Mouse (Mus musculus): Measurements from ENCODE around the gene Lpp. TPM values are rescaled to one million over a fixed set of nuclear protein-coding genes. Genes with fewer than 3 reads are reported as not detected.

The Lpp gene
- polyA plus RNA-seq, 1 experiment from 2014 or later = 4.8 TPM

DNA sequence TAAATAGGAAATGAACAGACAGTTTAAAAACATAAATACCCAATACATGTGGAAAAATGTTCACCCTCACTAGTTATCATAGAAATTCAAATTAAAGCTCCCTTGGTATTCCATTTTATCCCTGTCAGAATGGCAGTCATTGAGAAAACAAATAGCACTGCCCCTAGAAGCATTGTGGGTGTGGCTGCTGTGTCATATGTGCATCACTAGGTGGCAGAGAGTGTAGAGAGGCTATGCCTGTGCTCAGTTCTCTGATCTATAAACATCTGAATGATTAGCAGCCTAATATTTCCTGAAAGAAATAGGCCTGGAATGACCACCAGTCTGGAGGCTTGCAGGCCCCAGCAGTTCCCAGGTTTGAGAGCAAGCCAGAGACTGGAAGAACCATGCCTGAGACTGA, 490.7 kb downstream of the Lpp start:
- ATAC-seq (no peak), DNase-seq (ENCODE audit: low spot score) (no peak)
- no peak overlapping the region for H3K27ac ChIP-seq (ENCODE audit: low read depth, low read length)
- H3K4me2 ChIP-seq (ENCODE audit: low read length) = no peak overlapping the region
- H3K9me3 ChIP-seq (replicated peaks; ENCODE audit: control insufficient read depth, low read length) = no peaks in the 10 kb centered on the region
- H3K4me3 ChIP-seq (ENCODE audit: low read depth, low read length) = no peak overlapping the region
- no peaks in the 10 kb centered on the region for H3K27me3 ChIP-seq (replicated peaks; ENCODE audit: control insufficient read depth, insufficient read depth, low read length)
- H3K36me3 ChIP-seq (ENCODE audit: control insufficient read depth, insufficient read depth, low read length) = no peaks in the 10 kb centered on the region
- no peaks in the 10 kb centered on the region for H3K4me1 ChIP-seq (ENCODE audit: control insufficient read depth, insufficient read depth, low read length)
- no peak overlapping the region for H3K9ac ChIP-seq (ENCODE audit: low read length)

DNA sequence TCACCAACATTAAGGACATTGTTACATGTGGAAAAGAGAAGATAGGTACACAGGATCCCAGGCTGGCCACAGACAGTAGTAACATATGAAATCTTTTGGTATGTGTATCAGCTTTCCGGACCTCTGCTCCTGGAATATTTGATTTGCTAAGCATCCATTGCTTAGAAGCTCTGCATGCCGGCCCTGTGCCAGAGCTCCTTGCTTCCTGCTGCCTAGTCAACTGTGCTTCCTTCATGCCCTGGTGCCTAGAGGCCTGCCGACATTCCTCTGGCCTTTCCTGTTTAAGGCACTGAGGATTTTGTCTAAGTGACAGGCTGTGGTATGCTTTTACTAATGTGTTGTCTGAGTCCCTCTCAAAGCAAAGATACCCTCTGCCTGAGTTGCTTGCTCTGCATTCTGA, 493.0 kb downstream of the Lpp start:
- Histone ChIP-seq H3K9ac (ENCODE audit: low read length) (no peak overlapping the region), H3K4me2 (ENCODE audit: low read length) (no peak overlapping the region), H3K27ac (ENCODE audit: low read depth, low read length) (no peak overlapping the region), H3K36me3 (ENCODE audit: control insufficient read depth, insufficient read depth, low read length) (no peaks in the 10 kb centered on the region), H3K4me3 (ENCODE audit: low read depth, low read length) (no peak overlapping the region), H3K27me3 (replicated peaks; ENCODE audit: control insufficient read depth, insufficient read depth, low read length) (no peaks in the 10 kb centered on the region), H3K4me1 (ENCODE audit: control insufficient read depth, insufficient read depth, low read length) (no peaks in the 10 kb centered on the region), H3K9me3 (replicated peaks; ENCODE audit: control insufficient read depth, low read length) (no peaks in the 10 kb centered on the region)
- no peak for ATAC-seq
- WGBS = 69% methylated on average over 3 of the region's 3 CpGs
- DNase-seq (ENCODE audit: low spot score) = no peak

DNA sequence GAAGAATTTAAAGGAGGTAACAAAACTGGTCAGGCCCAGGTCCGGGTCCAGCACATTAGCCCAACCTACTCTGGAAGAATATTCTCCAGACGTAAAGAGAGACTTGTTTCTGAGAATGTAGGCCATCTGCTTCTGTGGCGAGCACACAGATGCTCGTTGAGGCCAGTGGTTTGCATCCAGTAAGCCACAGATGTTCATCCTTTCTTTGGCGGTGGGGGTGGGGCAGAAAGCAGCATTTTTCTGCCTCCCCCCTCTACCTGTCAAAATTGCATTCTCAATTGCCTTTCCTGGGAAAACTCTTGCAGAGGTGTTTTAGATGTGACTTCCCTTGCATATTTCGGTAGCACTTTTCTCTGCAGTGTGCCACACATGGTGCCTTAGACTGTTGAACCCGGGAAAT, 493.6 kb downstream of the Lpp start:
- DNase-seq (ENCODE audit: low spot score) = no peak
- Histone ChIP-seq H3K9ac (ENCODE audit: low read length) (no peak overlapping the region), H3K4me1 (ENCODE audit: control insufficient read depth, insufficient read depth, low read length) (no peaks in the 10 kb centered on the region), H3K36me3 (ENCODE audit: control insufficient read depth, insufficient read depth, low read length) (no peaks in the 10 kb centered on the region), H3K4me2 (ENCODE audit: low read length) (no peak overlapping the region), H3K4me3 (ENCODE audit: low read depth, low read length) (no peak overlapping the region), H3K27ac (ENCODE audit: low read depth, low read length) (no peak overlapping the region), H3K27me3 (replicated peaks; ENCODE audit: control insufficient read depth, insufficient read depth, low read length) (no peaks in the 10 kb centered on the region), H3K9me3 (replicated peaks; ENCODE audit: control insufficient read depth, low read length) (no peaks in the 10 kb centered on the region)
- no peak for ATAC-seq
- WGBS = 68% methylated on average over 7 of the region's 7 CpGs

DNA sequence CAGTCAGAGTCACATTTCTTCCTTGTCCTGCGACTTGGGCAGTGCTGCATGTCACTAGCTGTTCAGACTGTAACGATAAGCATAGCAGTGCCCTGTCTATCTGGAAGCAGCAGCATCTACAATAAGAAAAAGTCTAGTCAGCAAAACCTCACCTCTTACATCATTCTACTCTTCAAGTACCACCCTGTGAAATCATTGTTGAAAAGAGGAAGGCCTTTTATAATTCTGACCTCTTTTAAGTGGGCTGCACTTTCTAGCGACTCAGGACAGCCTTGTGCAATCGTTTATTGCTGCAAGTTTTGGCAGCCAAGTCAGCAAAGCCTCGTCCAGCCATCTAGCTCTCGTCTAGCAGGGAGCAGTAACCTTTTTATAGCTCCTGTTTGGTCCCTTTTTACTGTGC, 498.1 kb downstream of the Lpp start:
- no peak overlapping the region for H3K27ac ChIP-seq (ENCODE audit: low read depth, low read length)
- no peaks in the 10 kb centered on the region for H3K9me3 ChIP-seq (replicated peaks; ENCODE audit: control insufficient read depth, low read length)
- no peak for DNase-seq (ENCODE audit: low spot score)
- WGBS = 54% methylated on average over 6 of the region's 6 CpGs
- H3K4me2 ChIP-seq (ENCODE audit: low read length) = no peak overlapping the region
- ATAC-seq = no peak
- no peak overlapping the region for H3K4me3 ChIP-seq (ENCODE audit: low read depth, low read length)
- H3K27me3 ChIP-seq (replicated peaks; ENCODE audit: control insufficient read depth, insufficient read depth, low read length) = no peaks in the 10 kb centered on the region
- no peak overlapping the region for H3K9ac ChIP-seq (ENCODE audit: low read length)
- no peaks in the 10 kb centered on the region for H3K4me1 ChIP-seq (ENCODE audit: control insufficient read depth, insufficient read depth, low read length)
- no peaks in the 10 kb centered on the region for H3K36me3 ChIP-seq (ENCODE audit: control insufficient read depth, insufficient read depth, low read length)

DNA sequence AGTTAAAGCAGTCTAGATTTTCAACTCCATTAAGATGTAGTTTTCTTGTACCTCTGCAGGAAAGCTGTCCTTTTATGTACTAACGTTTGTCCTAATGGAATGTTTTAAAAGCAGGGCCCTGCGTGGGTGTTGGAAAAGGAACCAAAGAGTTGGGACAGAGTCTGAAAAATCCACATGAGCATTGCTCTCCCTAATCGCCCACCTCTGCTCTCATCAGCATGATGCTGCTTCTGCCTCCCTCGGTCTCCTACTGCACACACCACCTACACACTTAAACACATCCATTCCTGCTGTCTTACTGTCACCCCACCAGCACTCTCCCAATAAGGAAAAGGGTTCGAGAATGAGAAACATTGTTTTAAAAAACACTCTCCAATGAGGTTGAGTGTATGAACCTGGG, 501.9 kb downstream of the Lpp start:
- no peak for ATAC-seq
- Histone ChIP-seq H3K9ac (ENCODE audit: low read length) (no peak overlapping the region), H3K4me3 (ENCODE audit: low read depth, low read length) (no peak overlapping the region), H3K27me3 (replicated peaks; ENCODE audit: control insufficient read depth, insufficient read depth, low read length) (no peaks in the 10 kb centered on the region), H3K36me3 (ENCODE audit: control insufficient read depth, insufficient read depth, low read length) (no peaks in the 10 kb centered on the region), H3K27ac (ENCODE audit: low read depth, low read length) (no peak overlapping the region), H3K4me1 (ENCODE audit: control insufficient read depth, insufficient read depth, low read length) (no peaks in the 10 kb centered on the region), H3K4me2 (ENCODE audit: low read length) (no peak overlapping the region), H3K9me3 (replicated peaks; ENCODE audit: control insufficient read depth, low read length) (no peaks in the 10 kb centered on the region)
- DNase-seq (ENCODE audit: low spot score) = no peak
- 86% methylated on average over 5 of the region's 5 CpGs for WGBS

DNA sequence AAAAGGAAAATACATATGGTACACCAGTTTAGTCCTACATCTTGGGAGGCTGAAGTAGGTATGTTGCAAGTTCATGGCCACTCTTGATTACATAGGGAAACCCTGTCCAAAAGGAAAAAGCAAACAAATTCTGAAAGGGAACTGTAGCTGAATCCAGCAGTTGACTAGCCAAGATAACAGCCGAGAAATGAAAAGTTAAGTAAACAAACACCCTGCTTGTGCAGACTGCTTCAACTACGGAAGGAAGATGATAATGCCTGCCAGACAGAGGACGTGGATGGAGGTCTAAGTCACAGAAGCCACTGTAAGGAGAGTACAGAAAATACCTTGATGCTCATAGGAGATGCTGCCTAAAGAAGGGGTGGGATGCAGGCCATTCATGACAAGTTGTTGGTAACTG, 504.3 kb downstream of the Lpp start:
- H3K27me3 ChIP-seq (replicated peaks; ENCODE audit: control insufficient read depth, insufficient read depth, low read length) = no peaks in the 10 kb centered on the region
- no peak overlapping the region for H3K4me2 ChIP-seq (ENCODE audit: low read length)
- H3K36me3 ChIP-seq (ENCODE audit: control insufficient read depth, insufficient read depth, low read length) = no peaks in the 10 kb centered on the region
- no peak overlapping the region for H3K9ac ChIP-seq (ENCODE audit: low read length)
- no peaks in the 10 kb centered on the region for H3K9me3 ChIP-seq (replicated peaks; ENCODE audit: control insufficient read depth, low read length)
- no peak overlapping the region for H3K27ac ChIP-seq (ENCODE audit: low read depth, low read length)
- 90% methylated on average over 3 of the region's 3 CpGs for WGBS
- H3K4me3 ChIP-seq (ENCODE audit: low read depth, low read length) = no peak overlapping the region
- DNase-seq (ENCODE audit: low spot score) (no peak), ATAC-seq (no peak)
- H3K4me1 ChIP-seq (ENCODE audit: control insufficient read depth, insufficient read depth, low read length) = 0 out of 2 replicates have a peak, but pooled peaks cover 6% of the 10 kb centered on the region

DNA sequence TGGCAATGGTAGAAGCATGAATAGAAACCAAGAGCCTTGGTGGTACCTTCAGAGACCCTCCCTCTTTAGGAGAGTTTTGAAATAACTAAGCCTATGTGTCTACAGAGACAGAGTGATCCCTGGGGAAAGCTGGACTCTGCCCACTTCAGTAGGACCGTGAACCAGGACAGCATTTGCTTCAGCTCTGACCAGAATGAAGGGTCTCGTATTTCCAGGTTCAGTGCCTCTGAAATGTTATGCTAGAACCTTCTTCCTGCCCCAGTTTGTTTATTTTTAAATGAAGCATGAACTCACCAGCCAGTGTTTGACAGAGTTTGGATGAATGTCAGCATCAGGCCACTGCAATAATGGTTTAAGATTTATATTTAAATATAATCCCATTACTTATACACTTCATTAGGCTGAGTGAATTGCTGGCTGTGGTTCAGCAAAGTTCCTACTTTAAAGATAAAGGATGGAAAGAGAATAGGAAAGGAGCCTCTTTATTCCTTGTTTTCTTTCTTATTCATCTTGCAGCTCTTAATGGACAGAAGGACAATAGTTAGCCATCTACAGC, 507.0 kb downstream of the Lpp start:
- H3K36me3 ChIP-seq (ENCODE audit: control insufficient read depth, insufficient read depth, low read length) = no peaks in the 10 kb centered on the region
- H3K27me3 ChIP-seq (replicated peaks; ENCODE audit: control insufficient read depth, insufficient read depth, low read length) = no peaks in the 10 kb centered on the region
- H3K9me3 ChIP-seq (replicated peaks; ENCODE audit: control insufficient read depth, low read length) = no peaks in the 10 kb centered on the region
- no peak overlapping the region for H3K9ac ChIP-seq (ENCODE audit: low read length)
- WGBS = 15% methylated on average over 2 of the region's 2 CpGs
- no peak overlapping the region for H3K4me2 ChIP-seq (ENCODE audit: low read length)
- no peak for ATAC-seq
- DNase-seq (ENCODE audit: low spot score) = no peak
- 0 out of 2 replicates have a peak, but pooled peaks cover 6% of the 10 kb centered on the region for H3K4me1 ChIP-seq (ENCODE audit: control insufficient read depth, insufficient read depth, low read length)
- H3K4me3 ChIP-seq (ENCODE audit: low read depth, low read length) = no peak overlapping the region
- H3K27ac ChIP-seq (ENCODE audit: low read depth, low read length) = no peak overlapping the region

DNA sequence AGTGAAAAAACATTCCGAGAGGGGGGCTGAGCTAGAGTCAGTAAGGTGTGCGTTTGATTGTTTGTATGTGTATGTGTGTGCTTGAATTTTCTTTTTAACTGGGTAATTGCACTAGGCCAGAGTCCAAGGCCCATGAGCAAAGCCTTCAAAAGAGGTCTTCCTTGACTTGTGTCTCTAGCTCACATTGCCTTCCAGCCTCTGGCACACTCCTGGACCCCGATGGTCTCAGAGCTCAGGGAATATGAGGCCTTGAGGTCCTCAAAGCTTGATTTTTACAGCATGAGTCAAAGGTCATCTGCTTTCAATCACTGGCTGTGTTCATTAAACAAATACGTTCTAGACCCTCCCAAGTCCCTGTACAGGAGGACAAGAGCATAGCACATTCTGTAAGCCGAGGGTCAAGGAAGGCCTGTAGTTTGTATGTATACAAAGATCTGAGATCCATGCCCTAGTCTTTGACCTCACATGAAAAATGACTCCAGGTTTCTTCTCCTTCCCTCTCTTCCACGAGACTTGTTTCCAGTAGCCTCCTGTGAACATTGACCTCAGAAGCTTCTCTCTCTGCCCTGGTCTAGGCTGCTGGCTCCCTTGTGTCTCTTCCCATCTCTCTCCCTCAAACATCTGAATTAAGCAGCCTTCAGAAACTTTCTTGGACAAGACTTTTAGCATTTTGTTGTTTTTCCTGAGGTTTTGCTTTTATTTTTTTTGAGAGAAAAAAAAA, 508.0 kb downstream of the Lpp start:
- Histone ChIP-seq H3K4me2 (ENCODE audit: low read length) (no peak overlapping the region), H3K4me3 (ENCODE audit: low read depth, low read length) (no peak overlapping the region), H3K9me3 (replicated peaks; ENCODE audit: control insufficient read depth, low read length) (no peaks in the 10 kb centered on the region), H3K36me3 (ENCODE audit: control insufficient read depth, insufficient read depth, low read length) (no peaks in the 10 kb centered on the region), H3K27me3 (replicated peaks; ENCODE audit: control insufficient read depth, insufficient read depth, low read length) (no peaks in the 10 kb centered on the region), H3K9ac (ENCODE audit: low read length) (no peak overlapping the region), H3K27ac (ENCODE audit: low read depth, low read length) (no peak overlapping the region), H3K4me1 (ENCODE audit: control insufficient read depth, insufficient read depth, low read length) (0 out of 2 replicates have a peak, but pooled peaks cover 6% of the 10 kb centered on the region)
- no peak for ATAC-seq
- 86% methylated on average over 6 of the region's 6 CpGs for WGBS
- no peak for DNase-seq (ENCODE audit: low spot score)

DNA sequence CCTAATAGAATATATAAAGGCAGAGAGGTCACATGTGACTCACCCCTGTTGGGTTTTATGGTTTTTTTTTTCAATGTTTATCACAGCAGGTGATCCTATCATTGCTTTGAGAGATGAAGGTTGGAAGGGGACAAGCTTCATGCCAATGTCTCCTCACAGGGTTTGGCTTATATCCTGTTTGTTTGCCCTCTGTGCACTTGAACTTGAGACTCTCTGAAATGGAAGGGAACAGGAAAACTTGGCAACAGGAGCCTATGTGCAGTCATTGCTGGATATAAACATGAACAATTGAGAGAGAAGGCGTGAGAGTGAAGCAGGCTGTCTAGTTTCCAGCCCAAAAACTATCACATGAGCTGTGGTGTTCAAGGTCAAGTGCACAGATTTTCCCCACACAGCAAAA, 508.8 kb downstream of the Lpp start:
- no peaks in the 10 kb centered on the region for H3K36me3 ChIP-seq (ENCODE audit: control insufficient read depth, insufficient read depth, low read length)
- no peak overlapping the region for H3K9ac ChIP-seq (ENCODE audit: low read length)
- H3K4me2 ChIP-seq (ENCODE audit: low read length) = no peak overlapping the region
- H3K27ac ChIP-seq (ENCODE audit: low read depth, low read length) = no peak overlapping the region
- no peaks in the 10 kb centered on the region for H3K27me3 ChIP-seq (replicated peaks; ENCODE audit: control insufficient read depth, insufficient read depth, low read length)
- H3K4me3 ChIP-seq (ENCODE audit: low read depth, low read length) = no peak overlapping the region
- H3K4me1 ChIP-seq (ENCODE audit: control insufficient read depth, insufficient read depth, low read length) = 0 out of 2 replicates have a peak, but pooled peaks cover 6% of the 10 kb centered on the region
- DNase-seq (ENCODE audit: low spot score) (no peak), ATAC-seq (no peak)
- H3K9me3 ChIP-seq (replicated peaks; ENCODE audit: control insufficient read depth, low read length) = no peaks in the 10 kb centered on the region
- 88% methylated on average over 1 of the region's 1 CpGs for WGBS
